15 mouse cellular contexts compared by ENCODE assay signal in the genomic region with DNA sequence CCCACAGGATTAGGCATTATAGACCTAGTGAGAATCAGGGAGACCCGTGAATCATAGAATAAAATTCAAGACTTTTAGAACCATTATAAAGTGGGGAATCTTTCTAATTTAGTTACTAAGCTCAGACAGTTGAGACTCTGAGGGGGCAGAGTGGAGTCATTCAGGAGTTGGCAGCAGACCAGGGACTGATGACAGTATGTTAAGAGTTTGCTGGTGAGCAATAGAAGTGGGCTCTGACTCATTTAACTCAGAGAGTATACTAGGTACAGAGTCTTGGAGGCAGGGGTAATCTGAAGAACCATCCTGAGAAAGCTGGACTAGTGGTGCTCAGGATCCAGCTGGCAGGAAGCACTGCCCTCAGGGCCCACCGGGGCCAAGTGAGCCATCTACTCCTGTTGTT.
DNase-seq lines count a peak whose midpoint lies in the region; ATAC-seq lines count a peak whose summit lies in the region.
"Had no signal": no experiment of that assay in that cellular context is flagged by ENCODE, and none has a peak within 500 bp of the region (broad histone marks: within the 10 kb centered on the region; RNA-seq: fewer than 3 reads in every experiment).

No protein-coding gene starts in this region.

- ATAC-seq in intestine, embryonic 15.5 days, result no peak
- ATAC-seq in forebrain, embryonic 16.5 days, result no peak

- H3K9me3 ChIP-seq in intestine, embryonic 15.5 days, result no peaks in the 10 kb centered on the region
- H3K9me3 ChIP-seq in forebrain, embryonic 16.5 days (ENCODE audit: control insufficient read depth, low read length), result no peaks in the 10 kb centered on the region
- H3K9me3 ChIP-seq: forebrain, embryonic 10.5 days had no signal

- no peak overlapping the region for H3K27ac ChIP-seq in intestine, embryonic 15.5 days
- H3K27ac ChIP-seq in forebrain, embryonic 16.5 days (ENCODE audit: low read length), result no peak overlapping the region
- H3K27ac ChIP-seq: forebrain, embryonic 10.5 days; liver, embryonic 14.5 days; macrophage; stomach, postnatal 0 days had no signal

- 83% methylated on average over 2 of the region's 2 CpGs for WGBS in intestine, embryonic 15.5 days
- 88% methylated on average over 2 of the region's 2 CpGs for WGBS in forebrain, embryonic 16.5 days

- peak; percentile 55 to 72 for DNase-seq in adrenal gland, adult (ENCODE audit: inconsistent age in 2 of 2, low spot score in 1 of 2)
- DNase-seq in adrenal gland, adult 8-10 months, result no peak
- peak; percentile 71 for DNase-seq in right cerebral cortex, adult 18-20 months
- DNase-seq in right cerebral cortex, postnatal 4 days, result no peak
- peak; percentile 56 to 85 for DNase-seq in left cerebral cortex, postnatal 25 days (ENCODE audit: low spot score in 2 of 2)
- no peak for DNase-seq in testis, postnatal 14 days (ENCODE audit: low spot score)
- DNase-seq: cerebellum, adult 9-11 months; kidney, adult 18-20 months had no signal

- H3K4me1 ChIP-seq in intestine, embryonic 15.5 days (replicated peaks), result no peaks in the 10 kb centered on the region
- peaks cover 10% of the 10 kb centered on the region for H3K4me1 ChIP-seq in forebrain, embryonic 16.5 days (replicated peaks; ENCODE audit: control insufficient read depth, insufficient read depth, low read length)

- H3K4me3 ChIP-seq in intestine, embryonic 15.5 days (replicated peaks), result no peak overlapping the region
- H3K4me3 ChIP-seq in forebrain, embryonic 16.5 days (replicated peaks; ENCODE audit: low read length), result no peak overlapping the region
- H3K4me3 ChIP-seq: forebrain, embryonic 10.5 days had no signal

- H3K27me3 ChIP-seq in intestine, embryonic 15.5 days (replicated peaks), result no peaks in the 10 kb centered on the region
- H3K27me3 ChIP-seq in forebrain, embryonic 16.5 days (replicated peaks; ENCODE audit: control insufficient read depth, insufficient read depth, low read length), result no peaks in the 10 kb centered on the region

- no peak overlapping the region for H3K4me2 ChIP-seq in intestine, embryonic 15.5 days (replicated peaks)
- no peak overlapping the region for H3K4me2 ChIP-seq in forebrain, embryonic 16.5 days (ENCODE audit: low read length)
- H3K4me2 ChIP-seq: heart, embryonic 11.5 days had no signal

- intact Hi-C loops in left cerebral cortex, postnatal 25 days (cut with DNase I), result loop anchor here (5.0 kb wide), 1 partner anchor 95 kb away; no protein-coding TSS in a partner anchor

- no peak overlapping the region for H3K9ac ChIP-seq in intestine, embryonic 15.5 days
- H3K9ac ChIP-seq in forebrain, embryonic 16.5 days (replicated peaks; ENCODE audit: low read depth, low read length), result no peak overlapping the region
- H3K9ac ChIP-seq: liver, embryonic 14.5 days had no signal

- no peaks in the 10 kb centered on the region for H3K36me3 ChIP-seq in intestine, embryonic 15.5 days
- H3K36me3 ChIP-seq in forebrain, embryonic 16.5 days (ENCODE audit: control insufficient read depth, insufficient read depth), result no peaks in the 10 kb centered on the region
- H3K36me3 ChIP-seq: forebrain, embryonic 10.5 days had no signal

Comparison
In these comparisons a context has a peak if more than half of its experiments do, and no peak if none do; other contexts are left out.
1. DNase-seq: peak in adrenal gland, adult (2 of 2), right cerebral cortex, adult 18-20 months (single experiment) and left cerebral cortex, postnatal 25 days (2 of 2); none in adrenal gland, adult 8-10 months (single experiment), right cerebral cortex, postnatal 4 days (single experiment) and testis, postnatal 14 days (single experiment).